Mouse (Mus musculus) forebrain, postnatal 0 days (tissue): ENCODE data around the gene Tapbp. TPM values are rescaled to one million over a fixed set of nuclear protein-coding genes. Genes with fewer than 3 reads are reported as not detected.
"Not testable (repeated sequence)": the region's sequence is repeated elsewhere in the genome, so short reads cannot be mapped to it uniquely, and the experiment has no call there.

Experiments used
- ATAC-seq: fragments of 200-750 bp; cut with Nextera tagmentation; 2 replicates; pipeline ENCODE4 v1.8.0; 2017; ENCODE audit warnings: mild to moderate bottlenecking, moderate library complexity
- DNase-seq: peaks from one replicate; pipeline ENCODE4 v3.0.0-alpha.2; 2015
- H3K27ac ChIP-seq: fragments of 300-500 bp; sonication (generic); 2 replicates; pipeline ENCODE4 v1.5.1; 2014; ENCODE audit warnings: low read depth, mild to moderate bottlenecking, antibody characterized with exemption, low read length, moderate library complexity, mixed read lengths
- H3K27me3 ChIP-seq: fragments of 300-500 bp; sonication (generic); 2 replicates; pipeline ENCODE4 v1.6.1; 2014; ENCODE audit warnings: mild to moderate bottlenecking, low read length, mixed read lengths; ENCODE audit not compliant: insufficient read depth
- H3K36me3 ChIP-seq: fragments of 300-500 bp; sonication (generic); 2 replicates; pipeline ENCODE4 v1.6.1; 2014; ENCODE audit warnings: mild to moderate bottlenecking, moderate library complexity; ENCODE audit not compliant: insufficient read depth
- H3K4me1 ChIP-seq: fragments of 300-500 bp; sonication (generic); 2 replicates; pipeline ENCODE4 v1.6.1; 2014; ENCODE audit warnings: antibody characterized with exemption; ENCODE audit not compliant: insufficient read depth
- H3K4me2 ChIP-seq: fragments of 300-500 bp; sonication (generic); 2 replicates; pipeline ENCODE4 v1.6.1; 2014; ENCODE audit warnings: low read depth, mild to moderate bottlenecking, moderate library complexity
- H3K4me3 ChIP-seq: fragments of 300-500 bp; sonication (generic); 2 replicates; pipeline ENCODE4 v1.5.1; 2014; ENCODE audit warnings: low read depth, low read length, mixed read lengths
- H3K9ac ChIP-seq: fragments of 300-500 bp; sonication (generic); 2 replicates; pipeline ENCODE4 v1.6.1; 2014; ENCODE audit warnings: mild to moderate bottlenecking
- H3K9me3 ChIP-seq: fragments of 300-500 bp; sonication (generic); 2 replicates; pipeline ENCODE4 v1.6.1; 2016; ENCODE audit warnings: low read length
- CTCF ChIP-seq: sonication (generic); IDR thresholded peaks from 2 replicates; pipeline ENCODE4 v1.5.1; 2016; ENCODE audit warnings: antibody characterized with exemption, control low read depth, low read depth
- WGBS: fragments of 180-500 bp; shearing (Covaris S2); extraction: QIAGEN DNeasy Blood & Tissue Kit; methylation state at CpG from one replicate; pipeline ENCODE4 v1.1.7; 2014; 5-methylcytosine and 5-hydroxymethylcytosine counted together
- polyA plus RNA-seq: library from polyadenylated mRNA; unstranded; fragments of >200 nt; fragmentation: Nextera tagmentation; extraction: Ambion mirVana; gene quantifications from 2 replicates; pipeline ENCODE4 v1.2.1, GENCODE M21; 2015
- total RNA-seq: library from RNA; depleted of rRNA; stranded (reverse); fragments of >200 nt; gene quantifications from 2 replicates; pipeline ENCODE4 v1.2.3, GENCODE M21; 2014

Tapbp gene
- total and polyA plus RNA-seq, 2 experiments from 2014 or later, result 26.2 to 36.0 TPM

- Histone ChIP-seq H3K4me2 (no peak overlapping the region), H3K36me3 (peaks cover 54% of the 10 kb centered on the region), H3K27ac (no peak overlapping the region), H3K9ac (no peak overlapping the region), H3K27me3 (no peaks in the 10 kb centered on the region), H3K4me1 (peaks cover 9% of the 10 kb centered on the region; the same call in 1 of the 2 replicates), H3K9me3 (no peaks in the 10 kb centered on the region), H3K4me3 (no peak overlapping the region)
- WGBS, result 91% methylated on average over 22 of the region's 22 CpGs
- DNase-seq (no peak), ATAC-seq (no peak)
- no peak for TF ChIP-seq CTCF
Measured at GRCm38 (mm10) chr17:33948090-33948904, 32.6 kb downstream of the Tapbp start.

- Histone ChIP-seq H3K4me3 (no peak overlapping the region), H3K4me1 (peaks cover 9% of the 10 kb centered on the region; the same call in 1 of the 2 replicates), H3K4me2 (no peak overlapping the region), H3K9ac (no peak overlapping the region), H3K27ac (no peak overlapping the region), H3K9me3 (no peaks in the 10 kb centered on the region), H3K27me3 (no peaks in the 10 kb centered on the region), H3K36me3 (peaks cover 53% of the 10 kb centered on the region)
- WGBS, result 87% methylated on average over 19 of the region's 19 CpGs
- no peak for TF ChIP-seq CTCF
- DNase-seq, result no peak
- ATAC-seq, result no peak
Measured at GRCm38 (mm10) chr17:33948905-33949537, 33.3 kb downstream of the Tapbp start.

- Histone ChIP-seq H3K36me3 (peaks cover 45% of the 10 kb centered on the region), H3K9me3 (no peaks in the 10 kb centered on the region), H3K4me1 (peaks cover 17% of the 10 kb centered on the region), H3K27me3 (no peaks in the 10 kb centered on the region), H3K4me3 (peak overlapping the region; percentile 49), H3K4me2 (peak overlapping the region; percentile 97), H3K9ac (peak overlapping the region; percentile 76), H3K27ac (peak overlapping the region; percentile 91)
- WGBS, result 79% methylated on average over 10 of the region's 10 CpGs
- DNase-seq (no peak), ATAC-seq (no peak)
- TF ChIP-seq CTCF, result no peak
Measured at GRCm38 (mm10) chr17:33950131-33950625, 34.5 kb downstream of the Tapbp start.

GRCm38 (mm10) chr17:33951021-33951946, 35.6 kb downstream of the Tapbp start, which contains the start of gene B3galt4:
Gene B3galt4 (minus strand): TSS chr17:33951488.
- peaks cover 17% of the 10 kb centered on the region for H3K4me1 ChIP-seq
- TF ChIP-seq CTCF, result peak; percentile 37

GRCm38 (mm10) chr17:33952015-33952414, 36.3 kb downstream of the Tapbp start:
- 79% methylated on average over 13 of the region's 13 CpGs for WGBS
- not testable (repeated sequence) for H3K27ac ChIP-seq, ATAC-seq, H3K4me3 ChIP-seq, DNase-seq, H3K27me3 ChIP-seq, H3K9me3 ChIP-seq
- Histone ChIP-seq H3K36me3 (peaks cover 32% of the 10 kb centered on the region), H3K9ac (0 out of 2 replicates have a peak overlapping the region, but pooled peaks have one; percentile 76), H3K4me2 (peak overlapping the region; percentile 97), H3K4me1 (peaks cover 17% of the 10 kb centered on the region)

More at GRCm38 (mm10) chr17:33951021-33951946, 35.6 kb downstream of the Tapbp start, which contains the start of gene B3galt4:
- peak within 1 kb of the TSS; percentile 91 for H3K27ac ChIP-seq
- peak within 1 kb of the TSS; percentile 76 for H3K9ac ChIP-seq
- peak; percentile 84 for ATAC-seq
- WGBS, result 4% methylated on average over 45 of the region's 45 CpGs
- no peaks in the 10 kb centered on the region for H3K27me3 ChIP-seq
- peaks cover 38% of the 10 kb centered on the region for H3K36me3 ChIP-seq
- H3K4me2 ChIP-seq, result peak within 1 kb of the TSS; percentile 97
- peak; percentile 89 for DNase-seq
- H3K4me3 ChIP-seq, result peak within 1 kb of the TSS; percentile 49
- H3K9me3 ChIP-seq, result no peaks in the 10 kb centered on the region

- no peak for ATAC-seq
- no peaks in the 10 kb centered on the region for H3K9me3 ChIP-seq
- H3K9ac ChIP-seq, result no peak overlapping the region
- H3K4me3 ChIP-seq, result no peak overlapping the region
- peaks cover 31% of the 10 kb centered on the region for H3K36me3 ChIP-seq
- peaks cover 17% of the 10 kb centered on the region for H3K4me1 ChIP-seq
- H3K27ac ChIP-seq, result 0 out of 2 replicates have a peak overlapping the region, but pooled peaks have one; percentile 15
- no peak for TF ChIP-seq CTCF
- no peaks in the 10 kb centered on the region for H3K27me3 ChIP-seq
- 76% methylated on average over 4 of the region's 4 CpGs for WGBS
- no peak overlapping the region for H3K4me2 ChIP-seq
- no peak for DNase-seq
Measured at GRCm38 (mm10) chr17:33952879-33953278, 37.2 kb downstream of the Tapbp start.
